Comparison of ENCODE assay signal across 8 mouse cellular contexts in the genomic region with DNA sequence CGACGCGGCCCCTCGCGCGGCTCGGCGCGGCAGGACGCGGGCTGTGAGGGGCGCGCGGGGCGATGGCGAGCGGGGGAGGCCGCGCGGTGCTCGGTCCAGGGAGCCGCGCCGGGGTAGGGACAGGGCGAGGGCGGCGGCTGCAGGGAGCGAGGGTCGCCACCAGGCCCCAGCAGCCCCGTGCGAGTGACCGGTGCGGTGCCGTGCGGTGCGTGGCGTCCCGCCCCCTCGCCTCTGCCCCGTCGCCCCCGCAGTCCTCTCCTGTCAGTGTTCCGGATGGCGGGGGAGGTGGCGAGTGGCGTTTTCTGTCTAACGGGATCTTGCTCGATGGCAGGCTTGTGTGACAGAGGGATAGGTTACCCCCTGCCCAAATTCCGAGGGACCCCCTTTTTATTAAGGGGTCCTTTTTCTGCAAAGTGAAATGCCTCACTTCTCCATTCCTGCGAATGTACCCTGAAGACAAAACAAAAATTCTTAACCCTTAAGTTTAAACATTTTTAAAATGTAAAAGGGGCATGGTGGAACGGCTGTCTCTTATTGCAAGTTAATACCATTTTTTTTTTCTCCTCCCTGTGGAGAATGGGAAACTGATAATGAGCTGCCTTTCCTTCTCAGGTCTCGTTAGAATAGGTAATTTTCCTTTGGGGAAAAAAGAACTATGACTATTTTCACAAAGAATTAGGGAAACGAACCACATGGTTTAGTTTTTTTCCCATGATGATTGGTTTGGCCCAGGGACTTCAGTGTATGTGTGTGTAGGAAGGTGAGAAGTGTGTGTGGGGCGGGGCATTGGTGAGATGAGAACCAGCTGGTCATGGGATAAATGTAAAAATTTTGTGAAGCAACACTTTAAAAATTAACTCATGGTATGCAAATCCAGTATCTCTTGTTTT. TPM values are rescaled to one million over a fixed set of nuclear protein-coding genes. Genes with fewer than 3 reads are reported as not detected.
DNase-seq lines count a peak whose midpoint lies in the region; ATAC-seq lines count a peak whose summit lies in the region.

No protein-coding gene starts in this region.

- intact Hi-C loops in left cerebral cortex, postnatal 14 days (cut with DNase I) = loop anchor here (2.0 to 5.0 kb wide), 2 partner anchors 67 to 452 kb away; a partner anchor contains a TSS

- peak; percentile 79 for ATAC-seq in neural tube, embryonic 11.5 days (ENCODE audit: insufficient read depth, low FRiP score, low TSS enrichment)
- peak; percentile 87 for ATAC-seq in forebrain, embryonic 11.5 days (replicated peaks; ENCODE audit: low FRiP score)
- ATAC-seq in hindbrain, embryonic 13.5 days (ENCODE audit: low FRiP score) = peak; percentile 85

- 1% methylated on average over 50 of the region's 54 CpGs for WGBS in neural tube, embryonic 11.5 days
- under 1% methylated on average over 54 of the region's 54 CpGs for WGBS in forebrain, embryonic 11.5 days
- WGBS in hindbrain, embryonic 13.5 days = under 1% methylated on average over 54 of the region's 54 CpGs

- H3K27ac ChIP-seq in neural tube, embryonic 11.5 days (ENCODE audit: low read depth, low read length) = peak overlapping the region; percentile 98
- peak overlapping the region; percentile 6 for H3K27ac ChIP-seq in brown adipose tissue, adult 24 weeks (replicated peaks; ENCODE audit: low read depth, low read length)
- H3K27ac ChIP-seq in forebrain, embryonic 11.5 days (ENCODE audit: low read depth, low read length) = peak overlapping the region; percentile 95
- peak overlapping the region; percentile 99 for H3K27ac ChIP-seq in hindbrain, embryonic 13.5 days

- H3K9me3 ChIP-seq in neural tube, embryonic 11.5 days (ENCODE audit: control insufficient read depth, low read length) = no peaks in the 10 kb centered on the region
- H3K9me3 ChIP-seq in forebrain, embryonic 11.5 days (ENCODE audit: control insufficient read depth, low read length) = no peaks in the 10 kb centered on the region
- H3K9me3 ChIP-seq in hindbrain, embryonic 13.5 days = no peaks in the 10 kb centered on the region
- no peaks in the 10 kb centered on the region for H3K9me3 ChIP-seq in megakaryocyte, embryonic 14.5 days

- DNase-seq in neural tube, embryonic 11.5 days (ENCODE audit: low spot score) = no peak
- DNase-seq in neural tube, embryonic 10.5 days (ENCODE audit: extremely low spot score, low spot score) = no peak
- DNase-seq in forebrain, embryonic 11.5 days (ENCODE audit: low spot score) = no peak
- peak; percentile 54 to 77 for DNase-seq in left cerebral cortex, postnatal 14 days (ENCODE audit: low spot score in 2 of 2)
- peak; percentile 37 for DNase-seq in splenic B cell, adult 2 months (ENCODE audit: low read depth, low spot score)

- peak overlapping the region; percentile 61 for H3K4me2 ChIP-seq in neural tube, embryonic 11.5 days (ENCODE audit: low read depth)
- H3K4me2 ChIP-seq in forebrain, embryonic 11.5 days (ENCODE audit: low read depth, low read length, severe bottlenecking) = peak overlapping the region; percentile 56
- peak overlapping the region; percentile 66 for H3K4me2 ChIP-seq in hindbrain, embryonic 13.5 days

- H3K4me1 ChIP-seq in neural tube, embryonic 11.5 days (ENCODE audit: control insufficient read depth, insufficient read depth, low read length) = no peaks in the 10 kb centered on the region
- no peaks in the 10 kb centered on the region for H3K4me1 ChIP-seq in brown adipose tissue, adult 24 weeks (ENCODE audit: control insufficient read depth, insufficient read depth, insufficient read length, low read length)
- 0 out of 2 replicates have a peak, but pooled peaks cover 2% of the 10 kb centered on the region for H3K4me1 ChIP-seq in forebrain, embryonic 11.5 days (replicated peaks; ENCODE audit: control insufficient read depth, insufficient read depth, low read length)
- peaks cover 17% of the 10 kb centered on the region for H3K4me1 ChIP-seq in hindbrain, embryonic 13.5 days (replicated peaks)
- H3K4me1 ChIP-seq in megakaryocyte, embryonic 14.5 days = peaks cover 33% of the 10 kb centered on the region

- no peaks in the 10 kb centered on the region for H3K36me3 ChIP-seq in neural tube, embryonic 11.5 days (ENCODE audit: control insufficient read depth, insufficient read depth, low read length)
- no peaks in the 10 kb centered on the region for H3K36me3 ChIP-seq in forebrain, embryonic 11.5 days (ENCODE audit: control insufficient read depth, insufficient read depth, low read length)
- no peaks in the 10 kb centered on the region for H3K36me3 ChIP-seq in hindbrain, embryonic 13.5 days
- H3K36me3 ChIP-seq in megakaryocyte, embryonic 14.5 days (replicated peaks; ENCODE audit: low read length) = no peaks in the 10 kb centered on the region
- H3K36me3 ChIP-seq in splenic B cell, adult 2 months (ENCODE audit: control insufficient read depth, insufficient read depth, low read length, poor library complexity, severe bottlenecking) = no peaks in the 10 kb centered on the region

- H3K27me3 ChIP-seq in neural tube, embryonic 11.5 days (ENCODE audit: control insufficient read depth, insufficient read depth, low read length) = no peaks in the 10 kb centered on the region
- H3K27me3 ChIP-seq in forebrain, embryonic 11.5 days (ENCODE audit: control insufficient read depth, insufficient read depth, low read length) = no peaks in the 10 kb centered on the region
- no peaks in the 10 kb centered on the region for H3K27me3 ChIP-seq in hindbrain, embryonic 13.5 days
- H3K27me3 ChIP-seq in megakaryocyte, embryonic 14.5 days (replicated peaks) = no peaks in the 10 kb centered on the region
- no peaks in the 10 kb centered on the region; the same call in 1 of the 2 replicates for H3K27me3 ChIP-seq in splenic B cell, adult 2 months (ENCODE audit: control insufficient read depth, insufficient read depth, low read length, poor library complexity, severe bottlenecking)

- H3K9ac ChIP-seq in neural tube, embryonic 11.5 days (ENCODE audit: low read length) = peak overlapping the region; percentile 95
- H3K9ac ChIP-seq in forebrain, embryonic 11.5 days (ENCODE audit: low read length) = peak overlapping the region; percentile 94
- H3K9ac ChIP-seq in hindbrain, embryonic 13.5 days = peak overlapping the region; percentile 97

- H3K4me3 ChIP-seq in neural tube, embryonic 11.5 days (ENCODE audit: low read depth, low read length) = peak overlapping the region; percentile 90
- H3K4me3 ChIP-seq in brown adipose tissue, adult 24 weeks (ENCODE audit: insufficient read depth, low read depth, low read length) = peak overlapping the region; percentile 71
- peak overlapping the region; percentile 89 for H3K4me3 ChIP-seq in forebrain, embryonic 11.5 days (ENCODE audit: low read depth, low read length)
- peak overlapping the region; percentile 91 for H3K4me3 ChIP-seq in hindbrain, embryonic 13.5 days
- H3K4me3 ChIP-seq in megakaryocyte, embryonic 14.5 days (replicated peaks) = peak overlapping the region; percentile 96

RNA-seq across cellular contexts. Expression of a gene that starts 0.8 kb away (rescaled TPM):
- 49.6 and 53.6 TPM in 2 replicates for polyA plus RNA-seq in neural tube, embryonic 11.5 days (2014; fragmentation: Nextera tagmentation; extraction: Ambion mirVana)
- polyA plus RNA-seq in brown adipose tissue, adult 24 weeks (2012; ENCODE audit: insufficient read depth, insufficient read length, missing spikeins) = 6.5 and 11.4 TPM in 2 replicates
- 58.5 and 66.8 TPM in 2 replicates for polyA plus RNA-seq in forebrain, embryonic 11.5 days (2014; fragmentation: Nextera tagmentation; extraction: Ambion mirVana)
- polyA plus RNA-seq in hindbrain, embryonic 13.5 days (2015; fragmentation: Nextera tagmentation; extraction: Ambion mirVana) = 71.7 and 77.3 TPM in 2 replicates
- 100 to 1,000 TPM; 446 to 466 TPM for total RNA-seq in left cerebral cortex, postnatal 14 days (2021)
- 1.7 and 11.2 TPM in 2 replicates for polyA plus RNA-seq in megakaryocyte, embryonic 14.5 days (2012; ENCODE audit: insufficient read depth, low replicate concordance)

Comparison
In these comparisons a context has a peak if more than half of its experiments do, and no peak if none do; other contexts are left out.
1. DNase-seq: peak in left cerebral cortex, postnatal 14 days (2 of 2) and splenic B cell, adult 2 months (single experiment); none in neural tube, embryonic 11.5 days (single experiment), neural tube, embryonic 10.5 days (single experiment) and forebrain, embryonic 11.5 days (single experiment).
2. H3K27ac ChIP-seq: peak in every context shown above with its lines; median percentile 99 in hindbrain, embryonic 13.5 days; 98 in neural tube, embryonic 11.5 days; 95 in forebrain, embryonic 11.5 days; 6 in brown adipose tissue, adult 24 weeks.
3. Peak in every context shown above with its lines, with median percentiles within 50 percentile points of each other: ATAC-seq, H3K4me2 ChIP-seq, H3K4me3 ChIP-seq and H3K9ac ChIP-seq.